Mouse (Mus musculus) limb, embryonic 14.5 days (tissue): ENCODE measurements around the gene Aff3. TPM values are rescaled to one million over a fixed set of nuclear protein-coding genes. Genes with fewer than 3 reads are reported as not detected.

Source experiments
- ATAC-seq: fragments of 200-750 bp; cut with Nextera tagmentation; 2 replicates; pipeline ENCODE4 v1.8.0; 2017; ENCODE audit warnings: low read depth, moderate number of reproducible peaks, moderate TSS enrichment; ENCODE audit not compliant: low FRiP score
- DNase-seq: peaks from one replicate; pipeline ENCODE4 v3.0.0-alpha.2; 2015; ENCODE audit warnings: low spot score
- H3K27ac ChIP-seq: fragments of 300-500 bp; sonication (generic); replicated peaks from 2 replicates; pipeline ENCODE4 v1.5.1; 2014; ENCODE audit warnings: low read depth, mild to moderate bottlenecking, low read length, moderate library complexity, mixed read lengths
- H3K27me3 ChIP-seq: fragments of 300-500 bp; sonication (generic); 2 replicates; pipeline ENCODE4 v1.6.1; 2014; ENCODE audit warnings: low read length, mixed read lengths; ENCODE audit not compliant: control insufficient read depth, insufficient read depth
- H3K36me3 ChIP-seq: fragments of 300-500 bp; sonication (generic); 2 replicates; pipeline ENCODE4 v1.6.1; 2014; ENCODE audit warnings: mild to moderate bottlenecking, low read length, moderate library complexity, mixed read lengths; ENCODE audit not compliant: control insufficient read depth, insufficient read depth
- H3K4me1 ChIP-seq: fragments of 300-500 bp; sonication (generic); 2 replicates; pipeline ENCODE4 v1.6.1; 2014; ENCODE audit warnings: antibody characterized with exemption, low read length, mixed read lengths; ENCODE audit not compliant: control insufficient read depth, insufficient read depth
- H3K4me2 ChIP-seq: fragments of 300-500 bp; sonication (generic); replicated peaks from 2 replicates; pipeline ENCODE4 v1.6.1; 2014; ENCODE audit warnings: low read depth, mild to moderate bottlenecking, low read length, moderate library complexity; ENCODE audit not compliant: severe bottlenecking
- H3K4me3 ChIP-seq: fragments of 300-500 bp; sonication (generic); replicated peaks from 2 replicates; pipeline ENCODE4 v1.5.1; 2014; ENCODE audit warnings: low read length
- H3K9ac ChIP-seq: fragments of 300-500 bp; sonication (generic); 2 replicates; pipeline ENCODE4 v1.6.1; 2014; ENCODE audit warnings: mild to moderate bottlenecking, low read depth, low read length, moderate library complexity; ENCODE audit not compliant: severe bottlenecking
- H3K9me3 ChIP-seq: fragments of 300-500 bp; sonication (generic); 2 replicates; pipeline ENCODE4 v1.6.1; 2016; ENCODE audit warnings: low read length; ENCODE audit not compliant: control insufficient read depth
- POLR2A ChIP-seq: fragments of 200-500 bp; IDR thresholded peaks from 2 replicates; pipeline ENCODE4 v1.8.0; 2012; ENCODE audit warnings: inconsistent platforms, mild to moderate bottlenecking, moderate library complexity, borderline replicate concordance; ENCODE audit not compliant: insufficient read depth, insufficient read length; ENCODE audit errors: extremely low read depth
- WGBS: fragments of 180-500 bp; shearing (Covaris S2); extraction: QIAGEN DNeasy Blood & Tissue Kit; methylation state at CpG from one replicate; pipeline ENCODE4 v1.1.7; 2014; 5-methylcytosine and 5-hydroxymethylcytosine counted together
- polyA plus RNA-seq, 2 experiments: library from polyadenylated mRNA; depleted of rRNA in 1 of 2; stranded (reverse) in 1 of 2; unstranded in 1 of 2; fragments of >200 nt; fragmentation: Nextera tagmentation in 1 of 2; extraction: Ambion mirVana in 1 of 2; gene quantifications; 2 replicates each; pipeline versions ENCODE4 v1.2.1 to v1.2.3; 2012 to 2014

Gene Aff3
- polyA plus RNA-seq, 2 experiments, result 20.4 to 22.4 TPM

- DNase-seq (peak; percentile 86), ATAC-seq (peak; percentile 95)
- H3K9ac ChIP-seq, result peak within 1 kb of the TSS; percentile 86
- H3K27ac ChIP-seq, result peak within 1 kb of the TSS; percentile 82
- no peaks in the 10 kb centered on the region for H3K36me3 ChIP-seq
- H3K4me3 ChIP-seq, result peak within 1 kb of the TSS; percentile 88
- under 1% methylated on average over 27 of the region's 122 CpGs for WGBS
- peak within 1 kb of the TSS; percentile 90 for H3K4me2 ChIP-seq
- peaks cover 14% of the 10 kb centered on the region for H3K4me1 ChIP-seq
- no peaks in the 10 kb centered on the region for H3K27me3 ChIP-seq
- 0 out of 2 replicates have a peak, but pooled peaks have one; percentile 41 for TF ChIP-seq POLR2A
- no peaks in the 10 kb centered on the region for H3K9me3 ChIP-seq
Observed at GRCm38 (mm10) chr1:38129501-38130267, 535.1 kb downstream of the Aff3 start, which contains the start of gene Rev1. Gene Rev1 (minus strand): TSS chr1:38129801.

- Histone ChIP-seq H3K4me2 (peak overlapping the region; percentile 90), H3K4me1 (peaks cover 14% of the 10 kb centered on the region), H3K9ac (peak overlapping the region; percentile 86), H3K9me3 (no peaks in the 10 kb centered on the region), H3K27ac (peak overlapping the region; percentile 82), H3K4me3 (peak overlapping the region; percentile 88), H3K27me3 (no peaks in the 10 kb centered on the region), H3K36me3 (no peaks in the 10 kb centered on the region)
- TF ChIP-seq POLR2A, result no peak
- no peak for DNase-seq
- ATAC-seq, result no peak; the same call in 1 of the 2 replicates
- 0% methylated on average over 30 of the region's 68 CpGs for WGBS
Observed at GRCm38 (mm10) chr1:38128919-38129436, 535.8 kb downstream of the Aff3 start.

Other genes starting within 250 kb of the Aff3 start
- 6.7 and 7.3 TPM in 2 replicates for gene Lonrf2, start 171.8 kb upstream of the Aff3 start, polyA plus RNA-seq (2012; rRNA removed)
- 2.7 and 2.9 TPM in 2 replicates for gene Lonrf2, start 171.8 kb upstream of the Aff3 start, polyA plus RNA-seq (2014; fragmentation: Nextera tagmentation; extraction: Ambion mirVana)
- 5.2 and 5.4 TPM in 2 replicates for gene Chst10, start 233.2 kb upstream of the Aff3 start, polyA plus RNA-seq (2012; rRNA removed)
- 10.7 and 11.7 TPM in 2 replicates for gene Chst10, start 233.2 kb upstream of the Aff3 start, polyA plus RNA-seq (2014; fragmentation: Nextera tagmentation; extraction: Ambion mirVana)